Mouse (Mus musculus): ENCODE results near the gene Med13l. TPM values are rescaled to one million over a fixed set of nuclear protein-coding genes. Genes with fewer than 3 reads are reported as not detected.
A peak's percentile ranks its signal among the peaks of the same experiment; 100 is the strongest.

Med13l gene
- polyA plus RNA-seq, 1 experiment from 2014 or later: 11.5 TPM

- no peak for ATAC-seq
- 34% methylated on average over 4 of the region's 4 CpGs for WGBS
- Histone ChIP-seq H3K27ac (ENCODE audit: low read depth, low read length) (no peak overlapping the region), H3K9me3 (ENCODE audit: control insufficient read depth, low read length) (no peaks in the 10 kb centered on the region), H3K4me3 (ENCODE audit: low read length) (no peak overlapping the region), H3K4me2 (ENCODE audit: low read length) (no peak overlapping the region), H3K4me1 (ENCODE audit: control insufficient read depth, insufficient read depth, low read depth, low read length) (peaks cover 17% of the 10 kb centered on the region), H3K9ac (ENCODE audit: low read depth, low read length) (no peak overlapping the region), H3K36me3 (ENCODE audit: control insufficient read depth, insufficient read depth, low read length) (no peaks in the 10 kb centered on the region), H3K27me3 (replicated peaks; ENCODE audit: control insufficient read depth, insufficient read depth, low read length) (no peaks in the 10 kb centered on the region)
Measured at GRCm38 (mm10) chr5:118585355-118585754, 24.9 kb downstream of the Med13l start.

- no peak overlapping the region for H3K4me3 ChIP-seq (ENCODE audit: low read length)
- H3K27ac ChIP-seq (ENCODE audit: low read depth, low read length): no peak overlapping the region
- 54% methylated on average over 6 of the region's 6 CpGs for WGBS
- H3K4me2 ChIP-seq (ENCODE audit: low read length): no peak overlapping the region
- H3K27me3 ChIP-seq (replicated peaks; ENCODE audit: control insufficient read depth, insufficient read depth, low read length): no peaks in the 10 kb centered on the region
- no peak overlapping the region for H3K9ac ChIP-seq (ENCODE audit: low read depth, low read length)
- no peak for ATAC-seq
- peaks cover 29% of the 10 kb centered on the region for H3K4me1 ChIP-seq (ENCODE audit: control insufficient read depth, insufficient read depth, low read depth, low read length)
- no peaks in the 10 kb centered on the region for H3K9me3 ChIP-seq (ENCODE audit: control insufficient read depth, low read length)
- no peaks in the 10 kb centered on the region for H3K36me3 ChIP-seq (ENCODE audit: control insufficient read depth, insufficient read depth, low read length)
Measured at GRCm38 (mm10) chr5:118586560-118586959, 26.1 kb downstream of the Med13l start.

GRCm38 (mm10) chr5:118588381-118588925, 28.0 kb downstream of the Med13l start:
- 72% methylated on average over 6 of the region's 6 CpGs for WGBS
- no peak for ATAC-seq
- H3K9me3 ChIP-seq (ENCODE audit: control insufficient read depth, low read length): no peaks in the 10 kb centered on the region
- no peak overlapping the region for H3K4me3 ChIP-seq (ENCODE audit: low read length)
- no peak overlapping the region for H3K27ac ChIP-seq (ENCODE audit: low read depth, low read length)
- peaks cover 37% of the 10 kb centered on the region for H3K4me1 ChIP-seq (ENCODE audit: control insufficient read depth, insufficient read depth, low read depth, low read length)
- no peak overlapping the region for H3K9ac ChIP-seq (ENCODE audit: low read depth, low read length)
- H3K27me3 ChIP-seq (replicated peaks; ENCODE audit: control insufficient read depth, insufficient read depth, low read length): no peaks in the 10 kb centered on the region
- H3K36me3 ChIP-seq (ENCODE audit: control insufficient read depth, insufficient read depth, low read length): no peaks in the 10 kb centered on the region
- H3K4me2 ChIP-seq (ENCODE audit: low read length): no peak overlapping the region

GRCm38 (mm10) chr5:118589186-118589892, 28.9 kb downstream of the Med13l start:
- H3K4me2 ChIP-seq (ENCODE audit: low read length): no peak overlapping the region
- H3K27me3 ChIP-seq (replicated peaks; ENCODE audit: control insufficient read depth, insufficient read depth, low read length): no peaks in the 10 kb centered on the region
- WGBS: 80% methylated on average over 11 of the region's 11 CpGs
- H3K27ac ChIP-seq (ENCODE audit: low read depth, low read length): no peak overlapping the region
- H3K9ac ChIP-seq (ENCODE audit: low read depth, low read length): no peak overlapping the region
- no peak overlapping the region for H3K4me3 ChIP-seq (ENCODE audit: low read length)
- no peaks in the 10 kb centered on the region for H3K9me3 ChIP-seq (ENCODE audit: control insufficient read depth, low read length)
- peaks cover 37% of the 10 kb centered on the region for H3K4me1 ChIP-seq (ENCODE audit: control insufficient read depth, insufficient read depth, low read depth, low read length)
- no peak for ATAC-seq
- H3K36me3 ChIP-seq (ENCODE audit: control insufficient read depth, insufficient read depth, low read length): no peaks in the 10 kb centered on the region

- Histone ChIP-seq H3K4me2 (ENCODE audit: low read length) (no peak overlapping the region), H3K27me3 (replicated peaks; ENCODE audit: control insufficient read depth, insufficient read depth, low read length) (no peaks in the 10 kb centered on the region), H3K4me3 (ENCODE audit: low read length) (no peak overlapping the region), H3K9ac (ENCODE audit: low read depth, low read length) (no peak overlapping the region; the same call in 1 of the 2 replicates), H3K9me3 (ENCODE audit: control insufficient read depth, low read length) (no peaks in the 10 kb centered on the region), H3K4me1 (ENCODE audit: control insufficient read depth, insufficient read depth, low read depth, low read length) (peaks cover 37% of the 10 kb centered on the region), H3K27ac (ENCODE audit: low read depth, low read length) (no peak overlapping the region), H3K36me3 (ENCODE audit: control insufficient read depth, insufficient read depth, low read length) (no peaks in the 10 kb centered on the region)
- 0 out of 2 replicates have a peak, but pooled peaks have one; percentile 18 for ATAC-seq
- WGBS: 38% methylated on average over 6 of the region's 6 CpGs
Measured at GRCm38 (mm10) chr5:118590868-118591267, 30.4 kb downstream of the Med13l start.

GRCm38 (mm10) chr5:118591826-118592499, 31.5 kb downstream of the Med13l start:
- Histone ChIP-seq H3K36me3 (ENCODE audit: control insufficient read depth, insufficient read depth, low read length) (no peaks in the 10 kb centered on the region), H3K4me2 (ENCODE audit: low read length) (no peak overlapping the region), H3K27ac (ENCODE audit: low read depth, low read length) (no peak overlapping the region), H3K4me1 (ENCODE audit: control insufficient read depth, insufficient read depth, low read depth, low read length) (peaks cover 37% of the 10 kb centered on the region), H3K4me3 (ENCODE audit: low read length) (no peak overlapping the region), H3K9me3 (ENCODE audit: control insufficient read depth, low read length) (no peaks in the 10 kb centered on the region), H3K9ac (ENCODE audit: low read depth, low read length) (no peak overlapping the region), H3K27me3 (replicated peaks; ENCODE audit: control insufficient read depth, insufficient read depth, low read length) (no peaks in the 10 kb centered on the region)
- WGBS: 30% methylated on average over 11 of the region's 11 CpGs
- ATAC-seq: peak; percentile 26; the same call in 1 of the 2 replicates

- no peaks in the 10 kb centered on the region for H3K9me3 ChIP-seq (ENCODE audit: control insufficient read depth, low read length)
- H3K4me1 ChIP-seq (ENCODE audit: control insufficient read depth, insufficient read depth, low read depth, low read length): peaks cover 28% of the 10 kb centered on the region
- H3K4me3 ChIP-seq (ENCODE audit: low read length): no peak overlapping the region
- no peaks in the 10 kb centered on the region for H3K36me3 ChIP-seq (ENCODE audit: control insufficient read depth, insufficient read depth, low read length)
- no peak overlapping the region for H3K27ac ChIP-seq (ENCODE audit: low read depth, low read length)
- 55% methylated on average over 14 of the region's 14 CpGs for WGBS
- H3K9ac ChIP-seq (ENCODE audit: low read depth, low read length): no peak overlapping the region
- no peaks in the 10 kb centered on the region for H3K27me3 ChIP-seq (replicated peaks; ENCODE audit: control insufficient read depth, insufficient read depth, low read length)
- ATAC-seq: no peak
- H3K4me2 ChIP-seq (ENCODE audit: low read length): no peak overlapping the region
Measured at GRCm38 (mm10) chr5:118594470-118595236, 34.2 kb downstream of the Med13l start.

GRCm38 (mm10) chr5:118595901-118596300, 35.4 kb downstream of the Med13l start:
- Histone ChIP-seq H3K27ac (ENCODE audit: low read depth, low read length) (no peak overlapping the region), H3K27me3 (replicated peaks; ENCODE audit: control insufficient read depth, insufficient read depth, low read length) (no peaks in the 10 kb centered on the region), H3K4me2 (ENCODE audit: low read length) (no peak overlapping the region), H3K4me3 (ENCODE audit: low read length) (no peak overlapping the region), H3K36me3 (ENCODE audit: control insufficient read depth, insufficient read depth, low read length) (no peaks in the 10 kb centered on the region), H3K9ac (ENCODE audit: low read depth, low read length) (no peak overlapping the region), H3K4me1 (ENCODE audit: control insufficient read depth, insufficient read depth, low read depth, low read length) (peaks cover 31% of the 10 kb centered on the region), H3K9me3 (ENCODE audit: control insufficient read depth, low read length) (no peaks in the 10 kb centered on the region)
- WGBS: 89% methylated on average over 5 of the region's 5 CpGs
- ATAC-seq: no peak

Data from hindbrain, embryonic 16.5 days (tissue).